Mouse (Mus musculus) MEL (cell line): ENCODE results near the gene Nacad.
"Not testable (repeated sequence)": the region's sequence is repeated elsewhere in the genome, so short reads cannot be mapped to it uniquely, and the experiment has no call there.

Source experiments
- EP300 ChIP-seq, 2 experiments: IDR thresholded peaks; 2 replicates each; pipeline ENCODE4 v1.6.1; 2011; ENCODE audit warnings: improper control_type of control experiment in 2 of 2, low read length in 2 of 2, low read depth in 1 of 2, mild to moderate bottlenecking in 1 of 2
- MAX ChIP-seq: IDR thresholded peaks from 2 replicates; pipeline ENCODE4 v1.6.1; 2011; ENCODE audit warnings: low read length, improper control_type of control experiment

DNA sequence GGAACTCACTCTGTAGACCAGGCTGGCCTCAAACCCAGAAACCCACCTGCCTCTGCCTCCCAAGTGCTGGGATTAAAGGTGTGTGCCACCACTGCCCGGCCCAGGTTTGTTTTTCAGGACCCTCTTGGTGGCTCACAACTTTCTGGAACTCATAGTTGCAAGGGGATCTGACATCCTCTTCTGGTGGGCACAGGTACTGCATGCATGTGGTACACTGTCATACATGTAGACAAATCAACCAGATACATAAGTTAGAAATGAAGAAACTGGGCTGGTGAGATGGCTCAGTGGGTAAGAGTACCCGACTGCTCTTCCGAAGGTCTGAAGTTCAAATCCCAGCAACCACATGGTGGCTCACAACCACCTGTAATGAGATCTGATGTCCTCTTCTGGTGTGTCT lies 47.1 kb upstream of the Nacad start:
- TF ChIP-seq EP300 (IDR thresholded peaks at IDR 0.05; ENCODE audit: low read depth in 1 of 2, low read length in 2 of 2); MAX: not testable (repeated sequence)
